Mouse (Mus musculus) urinary bladder, postnatal 36 days (tissue): ENCODE data around the gene Ppp1r9a.

Source experiments
- DNase-seq, 2 experiments: peaks; one replicate each; pipeline ENCODE4 v3.0.0; 2022; ENCODE audit warnings: low spot score in 2 of 2, mixed read lengths in 1 of 2

Gene Ppp1r9a

GRCm38 (mm10) chr6:4956651-4957050, 53.9 kb downstream of the Ppp1r9a start:
- no peak for DNase-seq

GRCm38 (mm10) chr6:4962197-4962596, 59.5 kb downstream of the Ppp1r9a start:
- DNase-seq, result no peak

- DNase-seq, result no peak
Measured at GRCm38 (mm10) chr6:4963049-4963448, 60.3 kb downstream of the Ppp1r9a start.

GRCm38 (mm10) chr6:4967236-4967635, 64.5 kb downstream of the Ppp1r9a start:
- DNase-seq, result no peak

- no peak for DNase-seq
Measured at GRCm38 (mm10) chr6:4971229-4971628, 68.5 kb downstream of the Ppp1r9a start.

GRCm38 (mm10) chr6:4972808-4973207, 70.1 kb downstream of the Ppp1r9a start:
- no peak for DNase-seq

GRCm38 (mm10) chr6:4973337-4973736, 70.6 kb downstream of the Ppp1r9a start:
- peak in 1 of 2 experiments; percentile 33 for DNase-seq

GRCm38 (mm10) chr6:4977515-4977914, 74.8 kb downstream of the Ppp1r9a start:
- DNase-seq, result no peak

GRCm38 (mm10) chr6:4978249-4978648, 75.5 kb downstream of the Ppp1r9a start:
- DNase-seq, result no peak

GRCm38 (mm10) chr6:4978897-4979296, 76.2 kb downstream of the Ppp1r9a start:
- DNase-seq, result no peak

- DNase-seq, result no peak
Measured at GRCm38 (mm10) chr6:4980113-4980512, 77.4 kb downstream of the Ppp1r9a start.

- no peak for DNase-seq
Measured at GRCm38 (mm10) chr6:4982686-4983162, 80.0 kb downstream of the Ppp1r9a start.

GRCm38 (mm10) chr6:4985668-4986067, 83.0 kb downstream of the Ppp1r9a start:
- DNase-seq, result no peak

- DNase-seq, result no peak
Measured at GRCm38 (mm10) chr6:4987084-4987483, 84.4 kb downstream of the Ppp1r9a start.

- no peak for DNase-seq
Measured at GRCm38 (mm10) chr6:4988688-4989087, 86.0 kb downstream of the Ppp1r9a start.

- DNase-seq, result no peak
Measured at GRCm38 (mm10) chr6:4992308-4992707, 89.6 kb downstream of the Ppp1r9a start.

GRCm38 (mm10) chr6:4993600-4994160, 91.0 kb downstream of the Ppp1r9a start:
- DNase-seq, result no peak

GRCm38 (mm10) chr6:4994161-4994919, 91.6 kb downstream of the Ppp1r9a start:
- DNase-seq, result no peak

- DNase-seq, result no peak
Measured at GRCm38 (mm10) chr6:4997599-4997998, 94.9 kb downstream of the Ppp1r9a start.

- no peak for DNase-seq
Measured at GRCm38 (mm10) chr6:4998929-4999328, 96.2 kb downstream of the Ppp1r9a start.

GRCm38 (mm10) chr6:5000788-5001187, 98.1 kb downstream of the Ppp1r9a start:
- DNase-seq, result no peak

GRCm38 (mm10) chr6:5005491-5006275, 103.0 kb downstream of the Ppp1r9a start:
- DNase-seq, result no peak
